Mouse (Mus musculus) forebrain, postnatal 0 days (tissue): ENCODE measurements around the gene Gm7694. TPM values are rescaled to one million over a fixed set of nuclear protein-coding genes. Genes with fewer than 3 reads are reported as not detected.

ENCODE experiments used
- ATAC-seq: fragments of 200-750 bp; cut with Nextera tagmentation; 2 replicates; pipeline ENCODE4 v1.8.0; 2017; ENCODE audit warnings: mild to moderate bottlenecking, moderate library complexity
- DNase-seq: peaks from one replicate; pipeline ENCODE4 v3.0.0-alpha.2; 2015
- H3K27ac ChIP-seq: fragments of 300-500 bp; sonication (generic); 2 replicates; pipeline ENCODE4 v1.5.1; 2014; ENCODE audit warnings: low read depth, mild to moderate bottlenecking, antibody characterized with exemption, low read length, moderate library complexity, mixed read lengths
- H3K27me3 ChIP-seq: fragments of 300-500 bp; sonication (generic); 2 replicates; pipeline ENCODE4 v1.6.1; 2014; ENCODE audit warnings: mild to moderate bottlenecking, low read length, mixed read lengths; ENCODE audit not compliant: insufficient read depth
- H3K36me3 ChIP-seq: fragments of 300-500 bp; sonication (generic); 2 replicates; pipeline ENCODE4 v1.6.1; 2014; ENCODE audit warnings: mild to moderate bottlenecking, moderate library complexity; ENCODE audit not compliant: insufficient read depth
- H3K4me1 ChIP-seq: fragments of 300-500 bp; sonication (generic); 2 replicates; pipeline ENCODE4 v1.6.1; 2014; ENCODE audit warnings: antibody characterized with exemption; ENCODE audit not compliant: insufficient read depth
- H3K4me2 ChIP-seq: fragments of 300-500 bp; sonication (generic); 2 replicates; pipeline ENCODE4 v1.6.1; 2014; ENCODE audit warnings: low read depth, mild to moderate bottlenecking, moderate library complexity
- H3K4me3 ChIP-seq: fragments of 300-500 bp; sonication (generic); 2 replicates; pipeline ENCODE4 v1.5.1; 2014; ENCODE audit warnings: low read depth, low read length, mixed read lengths
- H3K9ac ChIP-seq: fragments of 300-500 bp; sonication (generic); 2 replicates; pipeline ENCODE4 v1.6.1; 2014; ENCODE audit warnings: mild to moderate bottlenecking
- H3K9me3 ChIP-seq: fragments of 300-500 bp; sonication (generic); 2 replicates; pipeline ENCODE4 v1.6.1; 2016; ENCODE audit warnings: low read length
- CTCF ChIP-seq: sonication (generic); IDR thresholded peaks from 2 replicates; pipeline ENCODE4 v1.5.1; 2016; ENCODE audit warnings: antibody characterized with exemption, control low read depth, low read depth
- WGBS: fragments of 180-500 bp; shearing (Covaris S2); extraction: QIAGEN DNeasy Blood & Tissue Kit; methylation state at CpG from one replicate; pipeline ENCODE4 v1.1.7; 2014; 5-methylcytosine and 5-hydroxymethylcytosine counted together
- polyA plus RNA-seq: library from polyadenylated mRNA; unstranded; fragments of >200 nt; fragmentation: Nextera tagmentation; extraction: Ambion mirVana; gene quantifications from 2 replicates; pipeline ENCODE4 v1.2.1, GENCODE M21; 2015
- total RNA-seq: library from RNA; depleted of rRNA; stranded (reverse); fragments of >200 nt; gene quantifications from 2 replicates; pipeline ENCODE4 v1.2.3, GENCODE M21; 2014

The Gm7694 gene
- total and polyA plus RNA-seq, 2 experiments from 2014 or later: 0.85 to 2.4 TPM

DNA sequence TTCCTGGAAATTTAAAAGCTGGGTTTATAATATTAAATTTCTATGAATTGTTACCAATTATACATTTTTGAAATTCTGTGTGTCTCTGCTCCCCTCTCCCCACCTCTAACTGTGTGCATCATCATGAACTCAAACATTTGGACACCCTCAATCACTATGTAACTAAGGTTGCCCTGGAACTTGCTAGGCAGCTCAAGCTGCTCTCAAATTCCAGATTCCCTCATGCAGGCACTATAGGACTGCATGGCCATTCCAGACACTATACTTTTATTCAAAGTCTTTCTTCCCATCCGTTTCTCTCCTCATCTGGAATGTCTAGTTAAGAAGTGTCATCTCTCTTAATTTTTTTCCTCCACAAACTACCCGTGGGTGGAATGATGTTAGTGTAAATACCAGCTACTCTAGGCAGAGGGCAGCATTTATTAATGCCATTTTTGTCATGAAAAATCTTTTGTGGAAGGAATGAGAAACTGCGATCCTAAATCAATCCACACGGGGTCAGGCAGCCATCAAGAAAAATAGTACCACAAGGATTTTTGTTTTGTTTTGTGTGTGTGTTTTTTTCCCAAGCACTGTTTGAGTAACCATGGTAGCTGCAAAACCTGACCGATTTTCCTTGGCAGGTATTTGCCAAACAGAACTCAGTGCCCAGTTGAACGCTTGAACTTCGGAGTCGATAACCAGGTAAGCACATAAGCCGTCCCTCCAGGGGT, 13.7 kb downstream of the Gm7694 start:
- H3K27ac ChIP-seq: no peak overlapping the region
- H3K4me2 ChIP-seq: 0 out of 2 replicates have a peak overlapping the region, but pooled peaks have one; percentile 25
- WGBS: 21% methylated on average over 9 of the region's 9 CpGs
- no peaks in the 10 kb centered on the region for H3K36me3 ChIP-seq
- no peak overlapping the region for H3K9ac ChIP-seq
- H3K4me3 ChIP-seq: no peak overlapping the region
- peak; percentile 95 for TF ChIP-seq CTCF
- ATAC-seq (peak; percentile 84), DNase-seq (peak; percentile 87)
- no peaks in the 10 kb centered on the region for H3K4me1 ChIP-seq
- H3K27me3 ChIP-seq: no peaks in the 10 kb centered on the region
- no peaks in the 10 kb centered on the region for H3K9me3 ChIP-seq

DNA sequence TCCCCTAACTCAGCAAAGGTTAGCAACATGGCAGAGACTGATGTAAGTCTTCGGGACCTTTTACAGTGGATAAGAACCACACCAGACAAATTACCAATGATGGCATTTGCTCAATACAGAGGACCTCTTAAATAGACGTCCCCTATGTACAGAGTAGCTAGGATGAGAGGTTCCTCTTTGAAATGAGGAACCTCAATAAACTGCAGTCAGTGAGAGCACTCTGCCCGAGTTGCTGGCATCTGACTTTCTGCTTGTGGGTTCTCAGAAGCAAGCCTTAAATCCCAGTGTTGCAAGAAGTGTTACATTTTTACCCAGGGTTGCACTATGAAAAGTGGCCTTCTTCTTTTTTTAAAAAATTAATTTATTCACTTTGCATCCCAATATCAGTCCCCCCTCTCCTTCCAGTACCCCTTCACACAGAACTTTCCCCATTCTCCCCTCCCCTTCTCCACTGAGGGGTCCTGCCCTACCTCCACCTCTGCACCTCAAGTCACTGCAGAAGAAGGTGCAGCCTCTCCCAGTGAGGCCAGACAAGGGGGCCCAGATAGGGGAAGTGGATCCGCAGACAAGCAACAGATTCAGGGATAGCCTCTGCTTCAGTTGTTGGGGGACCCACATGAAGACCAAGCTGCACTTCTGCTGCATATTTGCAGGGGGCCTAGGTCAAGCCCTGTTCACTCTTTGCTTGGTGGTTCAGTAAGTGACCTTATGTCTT, 23.6 kb downstream of the Gm7694 start:
- Histone ChIP-seq H3K4me1 (no peaks in the 10 kb centered on the region), H3K36me3 (no peaks in the 10 kb centered on the region), H3K9ac (no peak overlapping the region), H3K4me3 (no peak overlapping the region), H3K4me2 (no peak overlapping the region), H3K27ac (no peak overlapping the region), H3K27me3 (no peaks in the 10 kb centered on the region), H3K9me3 (no peaks in the 10 kb centered on the region)
- no peak for ATAC-seq
- TF ChIP-seq CTCF: no peak
- 81% methylated on average over 4 of the region's 4 CpGs for WGBS
- DNase-seq: no peak

DNA sequence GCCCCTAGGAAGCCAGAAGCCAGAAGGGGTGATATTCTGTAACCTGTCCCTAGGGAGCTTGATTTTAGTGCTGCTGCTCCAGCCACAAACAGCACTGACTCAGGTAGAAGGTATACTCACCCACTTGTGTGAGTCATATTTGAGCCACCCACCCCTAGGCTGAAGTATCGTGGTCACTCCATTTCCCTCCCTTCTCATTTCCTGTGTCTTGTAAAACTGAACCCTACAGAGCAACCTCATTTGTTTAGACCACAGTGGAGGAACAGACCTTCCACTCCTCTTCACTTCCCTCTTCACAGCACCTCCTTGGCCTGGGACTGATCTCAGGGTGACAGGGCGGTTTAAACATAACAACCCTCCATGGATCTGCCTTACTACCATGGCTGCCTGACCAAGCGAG, 29.1 kb downstream of the Gm7694 start, which contains the start of gene Sh2d1b1:
TSS of gene Sh2d1b1 (plus strand) at position 305 of the 400 bp plus-strand sequence.
- Histone ChIP-seq H3K27ac (no peak within 1 kb of the TSS), H3K4me1 (no peaks in the 10 kb centered on the region), H3K9ac (no peak within 1 kb of the TSS), H3K4me3 (no peak within 1 kb of the TSS), H3K27me3 (no peaks in the 10 kb centered on the region), H3K9me3 (no peaks in the 10 kb centered on the region), H3K4me2 (no peak within 1 kb of the TSS), H3K36me3 (no peaks in the 10 kb centered on the region)
- TF ChIP-seq CTCF: no peak
- 97% methylated on average over 2 of the region's 3 CpGs for WGBS
- ATAC-seq (no peak), DNase-seq (no peak)

DNA sequence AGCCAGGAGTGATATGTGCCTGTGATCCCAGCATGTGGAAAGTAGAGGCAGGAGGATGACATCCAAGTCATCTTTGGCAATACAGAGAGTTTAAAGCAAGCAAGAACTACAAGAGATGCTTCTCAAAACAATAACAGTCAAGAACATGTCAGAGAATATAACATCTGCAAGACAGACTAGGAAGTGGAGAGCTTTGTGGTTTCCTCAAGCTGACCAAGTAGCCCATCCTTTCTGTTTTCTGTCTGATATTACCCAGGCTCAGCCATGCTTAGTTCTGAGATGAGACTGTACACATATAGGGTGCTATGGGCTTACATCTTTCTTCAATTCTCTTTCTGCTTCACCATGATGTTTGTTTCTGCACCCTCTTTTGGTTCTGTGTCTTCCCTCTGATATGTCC, 32.9 kb downstream of the Gm7694 start:
- no peak overlapping the region for H3K4me3 ChIP-seq

DNA sequence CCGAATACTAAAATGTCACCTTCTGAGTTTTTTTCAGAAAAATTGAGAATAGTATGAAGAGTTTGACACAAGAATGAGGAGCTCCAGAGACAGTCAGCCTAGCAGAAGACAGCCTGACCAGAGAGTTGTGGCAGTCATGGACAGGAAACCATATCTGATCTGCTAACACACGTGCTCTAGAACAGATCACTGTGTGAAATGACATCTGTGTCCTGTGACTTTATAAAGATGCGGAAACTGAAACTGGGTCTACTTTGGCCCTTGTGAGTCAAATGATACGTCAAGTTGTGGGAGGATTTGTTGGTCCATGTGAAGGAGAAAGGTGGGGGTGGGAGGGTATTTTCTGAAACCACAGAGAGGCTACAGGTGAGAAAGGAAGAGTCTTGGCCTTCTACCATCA, 35.4 kb downstream of the Gm7694 start:
- no peak overlapping the region for H3K27ac ChIP-seq
- no peak for ATAC-seq
- no peak overlapping the region for H3K4me2 ChIP-seq
- H3K4me3 ChIP-seq: no peak overlapping the region
- no peaks in the 10 kb centered on the region for H3K4me1 ChIP-seq
- H3K9me3 ChIP-seq: 0 out of 2 replicates have a peak, but pooled peaks cover 7% of the 10 kb centered on the region
- DNase-seq: no peak
- no peak for TF ChIP-seq CTCF
- 91% methylated on average over 4 of the region's 4 CpGs for WGBS
- H3K9ac ChIP-seq: no peak overlapping the region
- no peaks in the 10 kb centered on the region for H3K36me3 ChIP-seq
- no peaks in the 10 kb centered on the region for H3K27me3 ChIP-seq

More for the DNA sequence above, 32.9 kb downstream of the Gm7694 start:
- no peaks in the 10 kb centered on the region for H3K4me1 ChIP-seq
- DNase-seq: no peak
- H3K27ac ChIP-seq: no peak overlapping the region
- H3K9me3 ChIP-seq: no peaks in the 10 kb centered on the region
- H3K4me2 ChIP-seq: no peak overlapping the region
- no peak for ATAC-seq
- H3K9ac ChIP-seq: no peak overlapping the region
- no peaks in the 10 kb centered on the region for H3K27me3 ChIP-seq
- no peak for TF ChIP-seq CTCF
- H3K36me3 ChIP-seq: no peaks in the 10 kb centered on the region

DNA sequence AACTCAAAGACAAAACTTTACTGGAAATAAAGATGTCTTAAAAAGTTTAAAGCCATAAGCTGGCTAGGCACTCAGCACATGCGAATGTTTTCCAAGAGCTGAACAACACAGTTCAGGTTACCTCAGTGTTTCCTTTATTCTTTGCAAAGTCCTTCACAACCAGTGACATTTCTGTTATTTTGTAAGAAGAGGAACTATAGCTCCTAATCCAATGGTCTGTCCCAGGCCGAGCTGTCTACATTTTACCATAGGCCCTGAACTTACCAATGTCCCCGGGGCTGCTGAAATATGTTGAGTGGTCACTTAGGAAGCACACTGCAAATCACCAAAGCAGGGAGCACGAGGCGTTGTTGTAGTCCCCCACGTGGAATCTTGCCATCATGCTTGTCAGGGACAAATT, 35.9 kb downstream of the Gm7694 start:
- no peaks in the 10 kb centered on the region for H3K27me3 ChIP-seq
- DNase-seq (no peak), ATAC-seq (no peak)
- 85% methylated on average over 6 of the region's 6 CpGs for WGBS
- H3K4me1 ChIP-seq: no peaks in the 10 kb centered on the region
- H3K4me2 ChIP-seq: no peak overlapping the region
- H3K9ac ChIP-seq: no peak overlapping the region
- H3K4me3 ChIP-seq: no peak overlapping the region
- H3K36me3 ChIP-seq: no peaks in the 10 kb centered on the region
- H3K27ac ChIP-seq: no peak overlapping the region
- no peak for TF ChIP-seq CTCF
- H3K9me3 ChIP-seq: 0 out of 2 replicates have a peak, but pooled peaks cover 7% of the 10 kb centered on the region

DNA sequence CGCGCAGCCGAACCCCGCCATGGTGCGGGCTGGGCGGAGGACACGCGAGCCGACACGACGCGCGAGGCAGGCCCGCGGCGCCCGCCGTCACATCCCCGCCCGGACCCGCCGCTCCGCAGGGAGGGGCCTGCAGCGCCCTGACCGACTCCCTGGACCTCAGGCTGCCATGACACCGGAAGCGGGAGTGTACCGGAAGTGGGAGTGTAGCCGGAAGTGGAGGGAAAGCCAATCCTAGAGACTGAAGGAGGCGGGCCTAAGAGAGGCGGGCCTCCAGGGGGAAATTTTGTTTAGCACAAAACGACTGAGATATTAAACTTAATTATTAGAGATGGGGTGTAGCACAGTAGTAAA, 50.6 kb downstream of the Gm7694 start:
- peak; percentile 91 for DNase-seq
- Histone ChIP-seq H3K4me3 (peak overlapping the region; percentile 60), H3K36me3 (no peaks in the 10 kb centered on the region), H3K9me3 (no peaks in the 10 kb centered on the region), H3K27me3 (no peaks in the 10 kb centered on the region), H3K27ac (no peak overlapping the region), H3K4me1 (no peaks in the 10 kb centered on the region), H3K4me2 (peak overlapping the region; percentile 86), H3K9ac (peak overlapping the region; percentile 74)
- TF ChIP-seq CTCF: no peak
- 4% methylated on average over 32 of the region's 32 CpGs for WGBS
- ATAC-seq: peak; percentile 100
